7 mouse cellular contexts compared by ENCODE assay signal in the genomic region with DNA sequence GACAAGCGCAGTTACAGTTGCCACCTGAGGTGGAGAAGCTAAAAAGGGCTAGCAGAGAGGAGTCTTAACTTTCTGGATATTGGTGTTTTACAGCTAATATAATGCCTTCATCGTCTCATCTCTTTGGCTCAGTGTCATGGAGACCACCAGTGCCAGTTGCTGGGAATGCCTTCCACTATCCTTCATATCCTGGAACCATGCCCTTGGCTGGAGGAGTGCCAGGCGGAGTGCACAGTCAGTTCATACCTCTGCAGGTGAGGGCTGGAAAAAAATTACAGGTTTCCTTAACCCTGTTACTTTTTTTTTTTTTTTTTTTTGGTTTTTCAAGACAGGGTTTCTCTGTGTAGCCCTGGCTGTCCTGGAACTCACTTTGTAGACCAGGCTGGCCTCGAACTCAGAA.
"Had no signal": no experiment of that assay in that cellular context is flagged by ENCODE, and none has a peak within 500 bp of the region (broad histone marks: within the 10 kb centered on the region; RNA-seq: fewer than 3 reads in every experiment).

No protein-coding gene starts in this region.

- DNase-seq: kidney, adult 18-20 months; liver; liver, embryonic 13.5 days; liver, postnatal 0 days; lung, postnatal 14 days; thymus, adult 2 months; thymus, postnatal 25 days had no signal
